Mouse (Mus musculus) left cerebral cortex, adult 2 months (tissue): ENCODE results near the gene Krtap28-10. TPM values are rescaled to one million over a fixed set of nuclear protein-coding genes. Genes with fewer than 3 reads are reported as not detected.

Experiments used
- DNase-seq, 2 experiments: peaks; one replicate each; pipeline ENCODE4 v3.0.0; 2021 to 2022; ENCODE audit warnings: low spot score in 2 of 2, mixed read lengths in 1 of 2; ENCODE audit errors: extremely low spot score in 1 of 2
- H3K27ac ChIP-seq: fragments of 200-600 bp; 2 replicates; pipeline ENCODE4 v1.8.1; 2022
- H3K4me3 ChIP-seq: fragments of 200-600 bp; 2 replicates; pipeline ENCODE4 v1.8.1; 2022
- CTCF ChIP-seq: fragments of 200-600 bp; IDR thresholded peaks from 2 replicates; pipeline ENCODE4 v1.8.1; 2022; ENCODE audit warnings: antibody characterized with exemption, mild to moderate bottlenecking, moderate library complexity
- intact Hi-C: fragments of 180-260 bp; cut with DNase I; formaldehyde crosslinking; loops from one replicate; pipeline ENCODE4 v1.15.1; 2025
- total RNA-seq, 2 experiments: library from RNA; stranded (reverse); gene quantifications; 2 replicates each; pipeline ENCODE4 v1.2.3; 2021

Krtap28-10 gene
- total RNA-seq, 2 experiments from 2014 or later = not detected

GRCm38 (mm10) chr1:83044882-83045427 lies 2.7 kb upstream of the Krtap28-10 start, which contains the start of gene Gm47969:
Gene Gm47969 (plus strand): TSS chr1:83044932.
- intact Hi-C loops = no loop called here
- H3K27ac ChIP-seq = no peak within 1 kb of the TSS
- H3K4me3 ChIP-seq = no peak within 1 kb of the TSS
- TF ChIP-seq CTCF = no peak
- no peak for DNase-seq

- TF ChIP-seq CTCF = no peak
- Histone ChIP-seq H3K4me3 (no peak overlapping the region), H3K27ac (no peak overlapping the region; the same call in 1 of the 2 replicates)
- intact Hi-C loops = no loop called here
- no peak for DNase-seq
These were observed 3.2 kb downstream of the Krtap28-10 start for GRCm38 (mm10) chr1:83039080-83039479.

GRCm38 (mm10) chr1:83038109-83038672 lies 4.1 kb downstream of the Krtap28-10 start, which contains the start of gene Slc19a3:
Gene Slc19a3 (minus strand): TSS chr1:83038448.
- Histone ChIP-seq H3K27ac (peak within 1 kb of the TSS; percentile 87), H3K4me3 (peak within 1 kb of the TSS; percentile 46)
- no peak for TF ChIP-seq CTCF
- DNase-seq = peak; percentile 23 to 42
- intact Hi-C loops = no loop called here

GRCm38 (mm10) chr1:83036892-83037667 lies 5.2 kb downstream of the Krtap28-10 start:
- H3K4me3 ChIP-seq = peak overlapping the region; percentile 46
- no peak for DNase-seq
- H3K27ac ChIP-seq = peak overlapping the region; percentile 87; the same call in 1 of the 2 replicates
- TF ChIP-seq CTCF = no peak
- intact Hi-C loops = no loop called here

GRCm38 (mm10) chr1:83034509-83034908 lies 7.8 kb downstream of the Krtap28-10 start:
- no peak overlapping the region for H3K4me3 ChIP-seq
- no peak for TF ChIP-seq CTCF
- H3K27ac ChIP-seq = no peak overlapping the region
- no peak for DNase-seq
- intact Hi-C loops = no loop called here

GRCm38 (mm10) chr1:83032508-83032907 lies 9.8 kb downstream of the Krtap28-10 start:
- no peak overlapping the region for H3K27ac ChIP-seq
- intact Hi-C loops = no loop called here
- DNase-seq = no peak
- no peak for TF ChIP-seq CTCF
- no peak overlapping the region for H3K4me3 ChIP-seq

- no peak overlapping the region for H3K4me3 ChIP-seq
- DNase-seq = no peak
- H3K27ac ChIP-seq = no peak overlapping the region
- intact Hi-C loops = no loop called here
- TF ChIP-seq CTCF = no peak
These were observed 10.3 kb downstream of the Krtap28-10 start for GRCm38 (mm10) chr1:83031950-83032349.

GRCm38 (mm10) chr1:83016556-83016955 lies 25.7 kb downstream of the Krtap28-10 start:
- intact Hi-C loops = no loop called here
- no peak for DNase-seq
- Histone ChIP-seq H3K4me3 (no peak overlapping the region), H3K27ac (no peak overlapping the region)
- no peak for TF ChIP-seq CTCF

GRCm38 (mm10) chr1:83015329-83015879 lies 26.9 kb downstream of the Krtap28-10 start:
- intact Hi-C loops = no loop called here
- DNase-seq = no peak
- no peak overlapping the region for H3K27ac ChIP-seq
- TF ChIP-seq CTCF = no peak
- H3K4me3 ChIP-seq = no peak overlapping the region

- no peak overlapping the region for H3K27ac ChIP-seq
- intact Hi-C loops = no loop called here
- H3K4me3 ChIP-seq = no peak overlapping the region
- DNase-seq = no peak
- no peak for TF ChIP-seq CTCF
These were observed 27.8 kb downstream of the Krtap28-10 start for GRCm38 (mm10) chr1:83014477-83014876.

GRCm38 (mm10) chr1:83007471-83007870 lies 34.8 kb downstream of the Krtap28-10 start:
- no peak overlapping the region for H3K4me3 ChIP-seq
- no peak overlapping the region for H3K27ac ChIP-seq
- intact Hi-C loops = no loop called here
- TF ChIP-seq CTCF = no peak
- DNase-seq = no peak
